Mouse (Mus musculus) gastrocnemius, adult 2 months (tissue): ENCODE measurements at regions not wholly inside any gene's neighbourhood (a gene's known extent, or its start where the extent isn't known, plus 50 kb on each side); places are given as distances from the start of the nearest gene placed in this dataset.

Experiments used
- DNase-seq: peaks from one replicate; pipeline ENCODE4 v3.0.0; 2022
- H3K27ac ChIP-seq: fragments of 200-600 bp; 2 replicates; pipeline ENCODE4 v1.8.1; 2022; ENCODE audit warnings: mild to moderate bottlenecking
- H3K4me3 ChIP-seq: fragments of 200-600 bp; 2 replicates; pipeline ENCODE4 v1.8.1; 2022; ENCODE audit warnings: mild to moderate bottlenecking, moderate library complexity
- CTCF ChIP-seq: fragments of 200-600 bp; IDR thresholded peaks from 2 replicates; pipeline ENCODE4 v1.8.1; 2022; ENCODE audit warnings: antibody characterized with exemption, mild to moderate bottlenecking, moderate library complexity
- intact Hi-C: fragments of 180-260 bp; cut with DNase I; formaldehyde crosslinking; loops from one replicate; pipeline ENCODE4 v1.15.1; 2025

- intact Hi-C loops, result no loop called here
These were observed 59.2 kb downstream of the Areg start for GRCm38 (mm10) chr5:91198620-91199019.

DNA sequence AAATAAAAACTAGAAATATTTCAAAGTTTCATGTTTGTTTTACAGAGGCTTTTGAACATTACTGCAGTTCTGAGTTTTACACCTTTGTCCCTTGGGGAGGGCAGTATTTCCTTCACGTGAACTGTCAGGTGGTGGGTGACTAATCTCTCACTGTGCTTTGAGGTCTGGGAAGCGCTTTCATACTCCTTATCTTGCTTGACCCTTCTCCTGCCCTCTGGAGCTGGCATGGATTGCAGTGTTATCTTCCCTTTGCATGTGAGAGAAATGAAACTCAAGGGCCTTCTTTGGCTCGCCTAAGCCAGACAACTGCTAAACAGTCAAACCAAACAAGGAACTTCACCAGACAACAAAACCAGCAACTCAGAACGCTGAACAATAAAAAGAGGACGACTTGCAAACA, 61.0 kb downstream of the Areg start:
- no peak for DNase-seq
- intact Hi-C loops, result no loop called here
- no peak for TF ChIP-seq CTCF
- Histone ChIP-seq H3K4me3 (no peak overlapping the region), H3K27ac (no peak overlapping the region)

More at GRCm38 (mm10) chr5:91198620-91199019, 59.2 kb downstream of the Areg start:
- peak; percentile 51 for TF ChIP-seq CTCF
- peak; percentile 12 for DNase-seq
- Histone ChIP-seq H3K4me3 (no peak overlapping the region), H3K27ac (no peak overlapping the region)

DNA sequence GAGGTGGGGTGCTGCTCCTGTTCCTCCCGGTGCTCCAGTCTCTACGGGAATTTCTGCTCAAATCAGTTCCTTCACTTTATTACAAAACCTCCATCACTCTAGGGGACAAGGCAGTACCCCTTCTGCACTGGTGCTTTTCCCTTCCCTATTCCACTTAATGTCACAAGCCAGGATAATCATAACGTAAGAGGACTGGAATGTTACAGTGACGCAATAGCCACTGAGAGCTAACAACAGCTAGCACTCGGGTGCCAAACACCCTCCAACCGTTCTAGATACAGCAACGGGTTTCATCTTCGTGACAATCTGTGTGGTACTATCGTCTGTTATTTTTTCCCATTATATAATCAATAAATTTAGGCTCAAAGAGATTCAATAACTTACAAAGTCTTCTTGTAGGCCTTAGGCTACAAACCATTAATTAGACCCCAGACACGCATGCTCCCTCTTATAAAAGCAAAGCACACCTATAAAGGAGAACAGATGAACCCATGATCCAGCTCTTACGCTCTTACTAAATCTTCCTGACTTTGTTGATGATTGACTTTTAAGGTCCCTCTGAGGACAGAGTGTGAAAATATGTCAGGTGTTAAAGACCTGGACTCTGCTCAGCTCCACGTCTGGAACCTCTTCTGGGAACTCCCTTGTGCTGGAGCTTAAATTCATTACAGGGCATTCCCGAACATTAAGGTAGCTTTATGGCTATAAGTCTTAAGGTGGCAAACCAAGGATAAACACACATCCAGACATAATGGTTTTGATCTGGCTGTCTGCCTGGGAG, 65.0 kb downstream of the Areg start:
- intact Hi-C loops, result no loop called here
- TF ChIP-seq CTCF, result no peak
- no peak for DNase-seq
- H3K27ac ChIP-seq, result no peak overlapping the region
- no peak overlapping the region for H3K4me3 ChIP-seq

DNA sequence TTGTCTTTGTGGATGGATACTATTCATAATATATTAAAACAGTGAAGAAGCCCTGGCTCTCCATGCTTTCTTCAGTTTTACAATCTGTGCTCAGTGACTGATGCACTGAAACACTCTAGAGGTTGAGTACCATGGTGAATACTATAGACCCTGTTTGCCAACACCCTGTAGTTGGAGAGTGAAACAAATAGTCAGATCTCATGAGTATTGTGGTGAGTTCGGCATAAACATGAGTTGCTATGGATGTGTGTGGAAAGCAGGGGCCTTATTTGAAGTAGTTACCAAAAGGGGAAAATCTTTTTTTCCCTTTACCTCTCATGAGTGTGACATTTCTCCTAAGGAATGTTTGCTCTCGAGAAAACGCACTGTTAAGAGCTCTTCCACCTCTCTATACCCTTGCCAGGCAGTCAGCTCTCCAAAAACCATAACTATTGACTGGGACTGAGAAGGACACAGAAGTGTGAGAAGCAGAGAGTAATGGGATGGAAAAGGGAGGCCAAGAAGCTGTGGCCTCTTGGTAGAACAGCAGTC, 66.0 kb downstream of the Areg start:
- no peak for DNase-seq
- Histone ChIP-seq H3K4me3 (no peak overlapping the region), H3K27ac (no peak overlapping the region)
- TF ChIP-seq CTCF, result no peak
- intact Hi-C loops, result no loop called here

DNA sequence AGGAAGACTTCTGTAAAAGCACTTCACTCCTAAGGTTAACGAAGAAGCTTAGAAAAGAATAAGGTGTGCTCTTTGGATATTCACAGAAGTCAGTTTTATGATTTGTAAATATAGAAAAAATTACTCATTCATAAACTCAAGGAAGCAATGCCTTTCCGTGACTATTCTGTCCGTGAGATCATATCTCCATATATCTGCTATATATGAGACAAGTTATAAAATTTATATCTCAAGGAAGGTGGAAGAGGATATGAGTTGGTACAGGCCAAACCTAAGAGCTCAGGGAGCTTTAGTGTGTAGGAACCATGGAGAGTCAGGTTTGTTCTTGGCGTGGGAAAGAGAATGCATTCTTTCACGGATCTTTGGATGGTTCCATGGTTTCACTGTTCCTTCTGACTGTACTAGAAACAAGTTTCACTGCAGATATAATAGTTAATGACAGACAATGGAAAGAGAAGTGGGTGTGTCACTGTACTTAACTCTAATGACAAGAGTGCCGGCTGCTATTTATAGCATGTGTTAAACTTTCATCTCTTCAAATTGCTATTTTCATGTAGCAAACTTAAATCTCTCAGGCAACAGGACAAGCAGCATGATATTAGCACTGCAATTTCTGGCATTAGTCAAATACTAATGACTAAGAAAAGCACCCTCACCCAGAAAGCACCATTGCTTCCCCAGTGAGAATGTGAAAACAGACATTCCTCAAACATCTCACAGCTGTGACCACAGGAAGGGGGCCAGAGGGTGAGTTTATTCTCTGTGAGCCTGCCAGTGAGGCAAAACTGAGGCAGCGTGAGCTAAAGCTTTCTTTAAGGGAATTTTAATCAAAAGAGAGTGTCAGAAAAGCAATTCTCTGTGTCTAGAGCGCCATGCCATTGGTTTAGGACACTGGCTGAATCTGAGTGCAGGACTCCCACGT, 67.4 kb downstream of the Areg start:
- no peak overlapping the region for H3K27ac ChIP-seq
- intact Hi-C loops, result no loop called here
- H3K4me3 ChIP-seq, result no peak overlapping the region
- no peak for DNase-seq
- no peak for TF ChIP-seq CTCF

- TF ChIP-seq CTCF, result no peak
- H3K4me3 ChIP-seq, result no peak overlapping the region
- DNase-seq, result no peak
- H3K27ac ChIP-seq, result no peak overlapping the region
- intact Hi-C loops, result no loop called here
These were observed 80.8 kb downstream of the Areg start for GRCm38 (mm10) chr5:91220174-91220573.

DNA sequence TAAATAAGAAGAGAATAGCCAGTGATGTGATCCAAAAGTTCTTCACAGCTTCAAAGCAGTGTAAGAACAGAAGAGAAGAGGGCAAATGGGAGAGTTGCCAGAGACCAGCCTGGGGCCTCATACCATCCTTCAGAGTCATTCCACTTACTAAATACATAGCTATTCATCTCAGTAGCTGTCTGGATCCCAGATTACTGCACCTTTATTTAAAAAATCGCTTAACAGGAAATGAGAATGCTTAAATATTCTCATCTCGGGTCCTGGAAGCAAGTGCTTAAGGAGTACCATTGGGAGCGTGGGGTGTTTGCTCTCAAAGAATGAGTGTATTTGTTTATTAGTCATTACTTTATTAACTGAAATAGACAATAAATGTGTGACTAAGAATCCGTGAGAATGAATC, 102.3 kb downstream of the Areg start:
- intact Hi-C loops, result no loop called here
- DNase-seq, result no peak
- Histone ChIP-seq H3K4me3 (no peak overlapping the region), H3K27ac (no peak overlapping the region)
- no peak for TF ChIP-seq CTCF

- no peak for DNase-seq
- intact Hi-C loops, result no loop called here
- no peak for TF ChIP-seq CTCF
- Histone ChIP-seq H3K27ac (no peak overlapping the region), H3K4me3 (no peak overlapping the region)
These were observed 108.0 kb downstream of the Areg start for GRCm38 (mm10) chr5:91247444-91247843.

GRCm38 (mm10) chr5:91261895-91262294, 122.5 kb downstream of the Areg start:
- intact Hi-C loops, result no loop called here
- H3K4me3 ChIP-seq, result no peak overlapping the region
- no peak for TF ChIP-seq CTCF

DNA sequence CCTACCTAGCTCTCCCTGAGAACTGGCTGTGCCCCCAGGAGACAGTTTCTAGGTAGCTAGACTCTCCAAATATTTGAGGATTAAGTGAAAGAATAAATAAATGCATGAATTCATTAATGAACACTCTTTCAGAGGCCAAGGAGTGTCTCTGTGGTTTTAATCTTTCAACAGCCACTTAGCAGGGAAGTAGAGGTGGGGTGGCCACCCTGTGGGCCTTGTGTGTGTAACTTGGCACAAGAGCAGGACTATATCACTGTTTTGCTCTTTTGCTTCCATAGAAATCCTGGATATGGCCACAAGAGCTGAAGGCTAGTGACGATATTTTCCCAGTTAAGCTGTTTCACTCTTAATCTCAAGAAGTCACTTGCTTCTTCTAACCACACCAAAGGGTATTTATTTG, 123.1 kb downstream of the Areg start:
- DNase-seq, result no peak
- Histone ChIP-seq H3K4me3 (no peak overlapping the region), H3K27ac (no peak overlapping the region)
- no peak for TF ChIP-seq CTCF
- intact Hi-C loops, result no loop called here

More at GRCm38 (mm10) chr5:91261895-91262294, 122.5 kb downstream of the Areg start:
- no peak for DNase-seq
- H3K27ac ChIP-seq, result no peak overlapping the region

DNA sequence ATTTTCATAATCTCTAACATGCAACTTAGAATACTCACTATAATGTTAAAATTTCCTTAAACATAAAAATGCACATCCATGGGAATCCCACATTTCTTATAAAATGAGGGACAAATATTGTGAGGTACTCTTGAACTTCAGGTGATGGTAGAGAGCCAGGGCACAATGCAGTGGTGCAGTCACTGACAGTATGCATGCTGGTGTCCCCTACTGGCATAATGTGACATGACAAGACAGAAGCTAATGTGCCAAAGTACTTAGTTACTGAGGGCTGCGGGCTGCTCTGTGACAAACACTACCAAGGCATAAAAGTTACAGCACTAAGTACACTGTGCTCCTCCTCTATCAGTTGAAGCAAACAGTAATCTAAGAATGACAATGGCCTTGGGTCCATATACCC, 131.3 kb downstream of the Areg start:
- no peak for TF ChIP-seq CTCF
- Histone ChIP-seq H3K4me3 (no peak overlapping the region), H3K27ac (no peak overlapping the region)
- intact Hi-C loops, result no loop called here
- DNase-seq, result no peak

GRCm38 (mm10) chr5:91271416-91271815, 131.4 kb downstream of the Btc start:
- no peak for TF ChIP-seq CTCF

DNA sequence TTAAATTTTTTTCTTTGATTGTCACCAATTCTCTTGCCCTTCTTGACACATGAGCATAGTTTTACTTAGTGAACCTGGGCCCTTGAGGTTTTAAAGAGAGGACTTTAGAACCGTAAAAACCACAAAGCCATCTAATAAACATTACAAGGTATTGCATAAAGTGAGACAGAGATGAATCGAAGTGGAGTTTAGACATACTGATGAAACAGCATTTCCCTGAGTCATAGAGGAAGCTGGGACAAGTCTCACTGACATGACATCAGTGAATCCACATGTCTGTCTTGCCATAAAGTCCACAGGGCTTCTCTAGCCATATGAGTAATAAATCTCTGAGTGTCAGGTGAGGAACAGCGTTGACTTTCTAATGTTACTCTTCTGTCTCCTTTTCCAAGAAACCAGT, 128.4 kb downstream of the Btc start:
- no peak for TF ChIP-seq CTCF
- intact Hi-C loops, result no loop called here
- H3K27ac ChIP-seq, result no peak overlapping the region
- no peak overlapping the region for H3K4me3 ChIP-seq
- no peak for DNase-seq

More at GRCm38 (mm10) chr5:91271416-91271815, 131.4 kb downstream of the Btc start:
- intact Hi-C loops, result no loop called here
- no peak overlapping the region for H3K4me3 ChIP-seq
- no peak overlapping the region for H3K27ac ChIP-seq
- DNase-seq, result no peak
